Mouse (Mus musculus) spleen, adult 2 months (tissue): ENCODE data around the gene Smlr1. TPM values are rescaled to one million over a fixed set of nuclear protein-coding genes. Genes with fewer than 3 reads are reported as not detected.

Experiments used
- DNase-seq, 2 experiments: peaks; one replicate each; pipeline versions ENCODE4 v3.0.0 to v3.0.0-alpha.2; 2012 to 2021; ENCODE audit warnings: low spot score in 2 of 2, low read depth in 1 of 2
- H3K27ac ChIP-seq: fragments of 200-500 bp; 2 replicates; pipeline ENCODE4 v1.5.1; 2012; ENCODE audit warnings: low read length, inconsistent platforms; ENCODE audit not compliant: insufficient read depth
- H3K27me3 ChIP-seq: fragments of 200-500 bp; 2 replicates; pipeline ENCODE4 v1.6.1; 2012; ENCODE audit warnings: mild to moderate bottlenecking, moderate library complexity, low read length, inconsistent platforms; ENCODE audit not compliant: control insufficient read depth, insufficient read depth
- H3K36me3 ChIP-seq: fragments of 200-500 bp; 2 replicates; pipeline ENCODE4 v1.6.1; 2012; ENCODE audit warnings: mild to moderate bottlenecking, low read length, inconsistent platforms; ENCODE audit not compliant: control insufficient read depth, insufficient read depth
- H3K4me1 ChIP-seq: fragments of 200-500 bp; 2 replicates; pipeline ENCODE4 v1.6.1; 2011; ENCODE audit warnings: inconsistent platforms; ENCODE audit not compliant: control insufficient read depth, insufficient read depth, insufficient read length
- H3K4me3 ChIP-seq: fragments of 200-500 bp; 2 replicates; pipeline ENCODE4 v1.5.1; 2011; ENCODE audit warnings: mild to moderate bottlenecking, inconsistent platforms; ENCODE audit not compliant: insufficient read depth, insufficient read length; ENCODE audit errors: extremely low read depth
- CTCF ChIP-seq: fragments of 200-500 bp; IDR thresholded peaks from 2 replicates; pipeline ENCODE4 v1.5.1; 2011; ENCODE audit warnings: mild to moderate bottlenecking, inconsistent platforms; ENCODE audit not compliant: insufficient read depth, insufficient read length, insufficient replicate concordance; ENCODE audit errors: extremely low read depth
- POLR2A ChIP-seq: fragments of 200-500 bp; IDR thresholded peaks from 2 replicates; pipeline ENCODE4 v1.6.1; 2011; ENCODE audit warnings: low read depth, low read length, inconsistent platforms
- whole genome bisulfite sequencing: fragments of 180-500 bp; shearing (Covaris S2); methylation state at CpG from one replicate; pipeline ENCODE4 v1.1.7; 2018; 5-methylcytosine and 5-hydroxymethylcytosine counted together
- polyA plus RNA-seq: library from polyadenylated mRNA; depleted of rRNA; stranded (reverse); fragments of >200 nt; gene quantifications from 2 replicates; pipeline ENCODE4 v1.2.3, GENCODE M21; 2012; rRNA removed

The Smlr1 gene
- polyA plus RNA-seq, 1 experiment = not detected

DNA sequence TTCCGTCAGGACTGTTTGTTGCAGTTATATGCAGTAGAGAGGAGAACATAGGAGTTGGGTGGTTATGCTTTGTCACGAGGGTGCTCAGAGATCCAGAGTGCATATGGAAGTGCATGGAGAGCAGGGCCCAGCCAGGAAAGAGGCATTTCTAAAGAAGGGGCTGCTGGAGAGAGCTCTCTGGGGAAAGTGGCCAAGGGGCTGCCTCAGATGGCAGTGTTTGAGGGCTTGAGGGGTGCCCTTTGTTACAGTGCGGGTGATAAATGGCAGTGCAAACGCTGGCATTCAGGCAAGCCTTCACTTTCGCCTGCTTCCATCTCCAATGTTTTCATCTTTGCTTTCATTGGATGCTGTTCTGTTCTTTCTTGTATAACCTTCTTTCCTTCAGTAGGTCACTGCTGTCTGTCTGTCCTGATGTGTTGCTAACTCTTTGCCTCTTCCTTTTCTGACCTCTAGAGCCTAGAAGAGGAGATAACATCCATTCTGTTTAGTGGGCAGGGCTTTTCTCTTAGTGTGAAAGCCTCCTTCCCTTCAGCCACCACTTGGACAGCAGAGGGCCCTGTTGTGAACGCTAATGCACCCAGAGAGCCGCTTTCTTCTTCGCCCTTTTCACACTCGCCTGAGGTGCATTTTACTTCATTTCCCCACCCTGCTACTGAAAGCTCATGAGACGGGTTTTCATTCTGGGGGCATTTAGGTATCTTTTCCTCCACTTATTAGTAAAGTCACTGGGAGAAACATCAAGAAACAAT is 36.6 kb downstream of the Smlr1 start:
- no peak for TF ChIP-seq CTCF
- TF ChIP-seq POLR2A = no peak
- H3K27me3 ChIP-seq = no peaks in the 10 kb centered on the region
- peaks cover 23% of the 10 kb centered on the region for H3K36me3 ChIP-seq
- WGBS = 88% methylated on average over 10 of the region's 10 CpGs
- no peaks in the 10 kb centered on the region for H3K4me1 ChIP-seq
- no peak for DNase-seq
- H3K27ac ChIP-seq = no peak overlapping the region
- H3K4me3 ChIP-seq = no peak overlapping the region

GRCm38 (mm10) chr10:25488456-25488855 is 47.6 kb downstream of the Smlr1 start:
- no peak overlapping the region for H3K4me3 ChIP-seq
- peaks cover 3% of the 10 kb centered on the region for H3K36me3 ChIP-seq
- 16% methylated on average over 1 of the region's 1 CpGs for WGBS
- H3K4me1 ChIP-seq = no peaks in the 10 kb centered on the region
- no peak overlapping the region for H3K27ac ChIP-seq
- TF ChIP-seq POLR2A (no peak), CTCF (peak; percentile 72; the same call in 1 of the 2 replicates)
- no peaks in the 10 kb centered on the region for H3K27me3 ChIP-seq
- DNase-seq = peak; percentile 31 to 68

GRCm38 (mm10) chr10:25482791-25483190 is 53.3 kb downstream of the Smlr1 start:
- no peaks in the 10 kb centered on the region for H3K4me1 ChIP-seq
- H3K4me3 ChIP-seq = no peak overlapping the region
- no peaks in the 10 kb centered on the region for H3K27me3 ChIP-seq
- WGBS = 89% methylated on average over 5 of the region's 5 CpGs
- DNase-seq = no peak
- H3K27ac ChIP-seq = no peak overlapping the region
- H3K36me3 ChIP-seq = peaks cover 9% of the 10 kb centered on the region
- no peak for TF ChIP-seq POLR2A
- no peak for TF ChIP-seq CTCF

DNA sequence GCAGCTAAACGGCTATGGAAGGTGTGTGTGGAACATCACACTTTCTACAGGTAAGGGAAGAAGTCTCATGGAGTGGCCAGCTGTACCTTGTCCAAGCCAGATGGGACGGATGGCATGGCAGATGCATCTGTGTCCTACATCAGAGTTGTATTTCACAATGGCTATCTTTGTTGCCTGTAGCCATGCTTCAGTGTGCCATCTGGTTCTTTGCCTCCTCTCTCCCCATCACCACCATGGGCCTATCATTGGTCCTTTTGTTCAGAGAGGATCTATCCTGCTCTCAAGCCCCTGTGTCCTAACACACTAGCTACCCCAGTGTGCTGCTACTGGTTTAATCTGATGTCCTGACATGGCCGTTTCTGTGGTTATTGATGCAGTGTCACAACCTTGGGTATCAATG is 56.4 kb downstream of the Smlr1 start:
- Histone ChIP-seq H3K36me3 (peaks cover 9% of the 10 kb centered on the region), H3K27me3 (no peaks in the 10 kb centered on the region), H3K27ac (no peak overlapping the region), H3K4me3 (no peak overlapping the region), H3K4me1 (no peaks in the 10 kb centered on the region)
- DNase-seq = no peak
- no peak for TF ChIP-seq POLR2A
- TF ChIP-seq CTCF = no peak
- 95% methylated on average over 3 of the region's 3 CpGs for WGBS

Other genes with a start within 250 kb of the Smlr1 start
- gene Akap7, start 228.4 kb downstream of the Smlr1 start, polyA plus RNA-seq = 5.2 and 6.7 TPM in 2 replicates
- gene Epb41l2, start 176.5 kb downstream of the Smlr1 start, polyA plus RNA-seq = 36.6 and 44.5 TPM in 2 replicates